Mouse (Mus musculus) limb, embryonic 12.5 days (tissue): ENCODE results near the gene Camk2d. TPM values are rescaled to one million over a fixed set of nuclear protein-coding genes. Genes with fewer than 3 reads are reported as not detected.

Experiments
- ATAC-seq: fragments of 200-750 bp; cut with Nextera tagmentation; 2 replicates; pipeline ENCODE4 v1.8.0; 2017; ENCODE audit warnings: low read depth, moderate TSS enrichment; ENCODE audit not compliant: insufficient number of reproducible peaks, insufficient read depth, low FRiP score, low TSS enrichment
- H3K27ac ChIP-seq: fragments of 300-500 bp; sonication (generic); 2 replicates; pipeline ENCODE4 v1.5.1; 2016; ENCODE audit warnings: mild to moderate bottlenecking, moderate library complexity
- H3K27me3 ChIP-seq: fragments of 300-500 bp; sonication (generic); 2 replicates; pipeline ENCODE4 v1.6.1; 2016; ENCODE audit warnings: mild to moderate bottlenecking, moderate library complexity
- H3K36me3 ChIP-seq: fragments of 300-500 bp; sonication (generic); 2 replicates; pipeline ENCODE4 v1.6.1; 2016; ENCODE audit warnings: mild to moderate bottlenecking, moderate library complexity
- H3K4me1 ChIP-seq: fragments of 300-500 bp; sonication (generic); replicated peaks from 2 replicates; pipeline ENCODE4 v1.6.1; 2016
- H3K4me2 ChIP-seq: fragments of 300-500 bp; sonication (generic); 2 replicates; pipeline ENCODE4 v1.6.1; 2016; ENCODE audit warnings: mild to moderate bottlenecking, moderate library complexity
- H3K4me3 ChIP-seq: fragments of 300-500 bp; sonication (generic); replicated peaks from 2 replicates; pipeline ENCODE4 v1.5.1; 2016; ENCODE audit warnings: mild to moderate bottlenecking
- H3K9ac ChIP-seq: fragments of 300-500 bp; sonication (generic); replicated peaks from 2 replicates; pipeline ENCODE4 v1.6.1; 2016; ENCODE audit warnings: mild to moderate bottlenecking, moderate library complexity
- H3K9me3 ChIP-seq: fragments of 300-500 bp; sonication (generic); 2 replicates; pipeline ENCODE4 v1.6.1; 2016; ENCODE audit warnings: mild to moderate bottlenecking, moderate library complexity
- WGBS: fragments of 180-500 bp; shearing (Covaris S2); methylation state at CpG from one replicate; pipeline ENCODE4 v1.1.7; 2016; 5-methylcytosine and 5-hydroxymethylcytosine counted together
- polyA plus RNA-seq: library from polyadenylated mRNA; unstranded; fragments of >200 nt; fragmentation: Nextera tagmentation; extraction: Ambion mirVana; gene quantifications from 2 replicates; pipeline ENCODE4 v1.2.1, GENCODE M21; 2016

Camk2d gene
- polyA plus RNA-seq, 1 experiment from 2014 or later, result 34.1 TPM

- peaks cover 21% of the 10 kb centered on the region for H3K4me1 ChIP-seq
- no peaks in the 10 kb centered on the region for H3K36me3 ChIP-seq
- no peak for ATAC-seq
- H3K27me3 ChIP-seq, result no peaks in the 10 kb centered on the region
- no peak overlapping the region for H3K9ac ChIP-seq
- H3K9me3 ChIP-seq, result no peaks in the 10 kb centered on the region; the same call in 1 of the 2 replicates
- H3K27ac ChIP-seq, result no peak overlapping the region
- WGBS, result 59% methylated on average over 4 of the region's 4 CpGs
- H3K4me3 ChIP-seq, result no peak overlapping the region
- no peak overlapping the region for H3K4me2 ChIP-seq
Observed at GRCm38 (mm10) chr3:126612748-126613509, 16.8 kb downstream of the Camk2d start.

- Histone ChIP-seq H3K36me3 (no peaks in the 10 kb centered on the region), H3K4me1 (peaks cover 21% of the 10 kb centered on the region), H3K4me3 (no peak overlapping the region), H3K27ac (no peak overlapping the region), H3K4me2 (no peak overlapping the region), H3K9ac (no peak overlapping the region), H3K9me3 (no peaks in the 10 kb centered on the region; the same call in 1 of the 2 replicates), H3K27me3 (no peaks in the 10 kb centered on the region)
- no peak for ATAC-seq
- 72% methylated on average over 11 of the region's 11 CpGs for WGBS
Observed at GRCm38 (mm10) chr3:126613510-126614128, 17.5 kb downstream of the Camk2d start.

DNA sequence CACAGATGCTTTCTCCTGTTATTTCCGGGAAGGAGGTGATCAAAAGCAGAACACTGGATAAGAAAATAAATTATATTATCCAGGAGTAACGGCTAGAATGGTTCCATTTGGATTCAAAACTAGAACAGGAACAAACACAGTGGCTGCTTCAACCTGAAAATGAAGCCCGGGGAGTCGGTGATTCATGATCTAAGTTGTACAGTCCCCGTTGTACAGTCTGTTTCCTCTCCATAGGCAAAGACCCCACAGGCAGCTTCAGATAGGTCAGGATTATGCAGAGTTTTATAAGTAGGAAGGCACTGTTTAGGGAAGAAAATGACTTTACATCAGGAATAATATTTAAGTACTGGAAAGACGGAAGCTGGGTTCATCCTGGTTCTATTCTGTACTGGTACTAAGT, 19.2 kb downstream of the Camk2d start:
- ATAC-seq, result no peak
- 50% methylated on average over 6 of the region's 6 CpGs for WGBS
- peaks cover 14% of the 10 kb centered on the region for H3K4me1 ChIP-seq

DNA sequence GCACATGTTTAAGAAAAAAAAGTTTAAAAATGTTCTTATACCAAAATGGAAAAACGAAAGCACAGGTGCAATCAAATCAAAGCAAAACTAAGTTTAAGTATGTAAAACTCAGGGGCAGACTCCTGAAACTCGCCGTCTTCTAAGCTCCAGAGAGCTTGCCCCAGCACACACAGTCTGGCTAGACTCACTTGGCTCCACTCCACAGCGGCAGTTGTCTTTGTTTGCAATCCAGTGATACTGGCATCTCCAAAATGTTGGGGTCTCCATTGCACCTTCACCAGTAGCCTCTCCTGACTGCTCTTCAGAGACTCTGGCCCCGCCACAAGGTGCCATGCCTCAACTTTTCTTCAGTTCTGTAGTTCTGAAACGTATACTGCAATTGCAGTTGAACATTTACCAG, 24.1 kb downstream of the Camk2d start:
- H3K27ac ChIP-seq, result no peak overlapping the region
- H3K9me3 ChIP-seq, result peaks cover 3% of the 10 kb centered on the region; the same call in 1 of the 2 replicates
- H3K4me2 ChIP-seq, result no peak overlapping the region
- H3K4me1 ChIP-seq, result peaks cover 3% of the 10 kb centered on the region; the same call in 1 of the 2 replicates
- WGBS, result 87% methylated on average over 6 of the region's 6 CpGs
- H3K4me3 ChIP-seq, result no peak overlapping the region
- no peak overlapping the region for H3K9ac ChIP-seq
- H3K36me3 ChIP-seq, result no peaks in the 10 kb centered on the region
- no peaks in the 10 kb centered on the region for H3K27me3 ChIP-seq
- no peak for ATAC-seq

More for the DNA sequence above, 19.2 kb downstream of the Camk2d start:
- Histone ChIP-seq H3K4me2 (no peak overlapping the region), H3K9ac (no peak overlapping the region), H3K27ac (no peak overlapping the region), H3K9me3 (no peaks in the 10 kb centered on the region; the same call in 1 of the 2 replicates), H3K27me3 (no peaks in the 10 kb centered on the region), H3K4me3 (no peak overlapping the region), H3K36me3 (no peaks in the 10 kb centered on the region)

GRCm38 (mm10) chr3:126622509-126622908, 26.4 kb downstream of the Camk2d start:
- ATAC-seq, result no peak
- Histone ChIP-seq H3K4me3 (no peak overlapping the region), H3K27ac (no peak overlapping the region), H3K9me3 (0 out of 2 replicates have a peak, but pooled peaks cover 3% of the 10 kb centered on the region), H3K36me3 (no peaks in the 10 kb centered on the region), H3K27me3 (no peaks in the 10 kb centered on the region), H3K9ac (no peak overlapping the region), H3K4me1 (no peaks in the 10 kb centered on the region), H3K4me2 (no peak overlapping the region)
- WGBS, result 98% methylated on average over 2 of the region's 2 CpGs

- 92% methylated on average over 11 of the region's 11 CpGs for WGBS
- Histone ChIP-seq H3K4me2 (no peak overlapping the region), H3K27me3 (no peaks in the 10 kb centered on the region), H3K4me3 (no peak overlapping the region), H3K9me3 (0 out of 2 replicates have a peak, but pooled peaks cover 3% of the 10 kb centered on the region), H3K27ac (no peak overlapping the region), H3K4me1 (no peaks in the 10 kb centered on the region), H3K9ac (no peak overlapping the region), H3K36me3 (no peaks in the 10 kb centered on the region)
- no peak for ATAC-seq
Observed at GRCm38 (mm10) chr3:126624994-126625763, 29.1 kb downstream of the Camk2d start.

GRCm38 (mm10) chr3:126625764-126626040, 29.6 kb downstream of the Camk2d start:
- Histone ChIP-seq H3K4me2 (no peak overlapping the region), H3K27me3 (no peaks in the 10 kb centered on the region), H3K27ac (no peak overlapping the region), H3K4me1 (no peaks in the 10 kb centered on the region), H3K36me3 (no peaks in the 10 kb centered on the region), H3K9ac (no peak overlapping the region), H3K4me3 (no peak overlapping the region), H3K9me3 (0 out of 2 replicates have a peak, but pooled peaks cover 3% of the 10 kb centered on the region)
- 89% methylated on average over 8 of the region's 8 CpGs for WGBS
- ATAC-seq, result no peak

DNA sequence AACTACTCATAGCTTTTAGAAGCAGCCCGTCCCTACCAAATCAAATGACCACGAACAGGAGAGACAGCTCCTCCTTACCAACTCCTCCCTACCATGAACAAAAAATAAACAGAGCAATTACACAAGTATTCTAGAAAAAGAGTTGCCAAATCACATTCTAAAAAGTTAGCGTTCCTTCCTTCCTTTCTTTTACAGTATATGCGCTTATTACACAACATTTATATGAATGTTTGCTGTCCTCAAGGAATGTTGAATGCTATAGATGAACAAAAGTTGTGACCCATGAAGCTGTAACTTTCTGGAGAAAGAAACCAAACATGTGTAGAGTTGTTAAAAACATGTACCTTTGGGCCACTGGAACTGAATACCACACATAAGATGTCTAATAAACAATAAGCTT, 31.9 kb downstream of the Camk2d start:
- no peaks in the 10 kb centered on the region for H3K27me3 ChIP-seq
- no peak overlapping the region for H3K27ac ChIP-seq
- H3K9me3 ChIP-seq, result 0 out of 2 replicates have a peak, but pooled peaks cover 3% of the 10 kb centered on the region
- H3K9ac ChIP-seq, result no peak overlapping the region
- ATAC-seq, result no peak
- 95% methylated on average over 4 of the region's 4 CpGs for WGBS
- no peak overlapping the region for H3K4me2 ChIP-seq
- no peaks in the 10 kb centered on the region for H3K36me3 ChIP-seq
- H3K4me3 ChIP-seq, result no peak overlapping the region
- no peaks in the 10 kb centered on the region for H3K4me1 ChIP-seq

DNA sequence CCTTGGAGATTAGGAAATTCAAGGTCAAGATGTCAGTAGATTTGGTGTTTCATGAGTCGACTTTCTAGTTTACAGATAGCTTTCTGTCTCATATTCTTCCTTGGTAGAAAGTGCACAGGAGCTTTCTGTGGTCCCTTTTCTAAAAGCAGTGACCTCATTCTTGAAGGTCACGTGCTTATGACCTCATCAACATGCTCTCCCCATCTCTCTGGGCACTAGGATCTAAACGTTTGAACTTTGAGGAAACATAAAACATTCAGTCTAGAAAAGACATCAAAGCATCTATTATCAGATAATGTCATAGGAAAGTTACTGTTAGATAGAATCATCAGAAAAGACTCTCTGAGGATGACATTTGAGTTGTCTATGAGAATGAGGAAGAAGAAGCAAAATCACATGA, 32.3 kb downstream of the Camk2d start:
- Histone ChIP-seq H3K9ac (no peak overlapping the region), H3K4me1 (no peaks in the 10 kb centered on the region), H3K27ac (no peak overlapping the region), H3K9me3 (0 out of 2 replicates have a peak, but pooled peaks cover under 1% of the 10 kb centered on the region), H3K4me2 (no peak overlapping the region), H3K4me3 (no peak overlapping the region), H3K36me3 (no peaks in the 10 kb centered on the region), H3K27me3 (no peaks in the 10 kb centered on the region)
- no peak for ATAC-seq
- WGBS, result 68% methylated on average over 3 of the region's 3 CpGs

DNA sequence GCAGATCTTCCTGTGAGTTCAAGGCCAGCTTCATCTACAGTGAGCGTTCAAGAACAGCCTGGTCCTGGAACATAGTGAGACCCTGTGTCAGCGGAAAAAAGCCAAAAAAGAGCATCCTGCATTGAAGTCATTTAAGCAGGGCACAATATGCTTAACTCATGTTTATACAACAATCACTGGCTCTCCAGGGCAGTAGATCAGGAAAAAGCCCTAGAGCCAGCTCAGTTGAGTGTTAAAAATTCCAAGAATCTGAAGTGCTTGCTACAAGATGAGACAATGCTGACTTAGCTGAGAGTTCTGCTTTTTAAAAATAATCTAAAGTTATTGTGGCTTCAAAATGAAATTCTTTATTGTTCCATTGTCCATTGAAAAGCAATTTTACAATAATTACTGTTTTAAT, 32.9 kb downstream of the Camk2d start:
- H3K27ac ChIP-seq, result no peak overlapping the region
- WGBS, result 96% methylated on average over 2 of the region's 2 CpGs
- no peak for ATAC-seq
- no peaks in the 10 kb centered on the region for H3K36me3 ChIP-seq
- H3K4me3 ChIP-seq, result no peak overlapping the region
- H3K9me3 ChIP-seq, result no peaks in the 10 kb centered on the region
- H3K27me3 ChIP-seq, result no peaks in the 10 kb centered on the region
- no peak overlapping the region for H3K9ac ChIP-seq
- H3K4me1 ChIP-seq, result no peaks in the 10 kb centered on the region
- no peak overlapping the region for H3K4me2 ChIP-seq

DNA sequence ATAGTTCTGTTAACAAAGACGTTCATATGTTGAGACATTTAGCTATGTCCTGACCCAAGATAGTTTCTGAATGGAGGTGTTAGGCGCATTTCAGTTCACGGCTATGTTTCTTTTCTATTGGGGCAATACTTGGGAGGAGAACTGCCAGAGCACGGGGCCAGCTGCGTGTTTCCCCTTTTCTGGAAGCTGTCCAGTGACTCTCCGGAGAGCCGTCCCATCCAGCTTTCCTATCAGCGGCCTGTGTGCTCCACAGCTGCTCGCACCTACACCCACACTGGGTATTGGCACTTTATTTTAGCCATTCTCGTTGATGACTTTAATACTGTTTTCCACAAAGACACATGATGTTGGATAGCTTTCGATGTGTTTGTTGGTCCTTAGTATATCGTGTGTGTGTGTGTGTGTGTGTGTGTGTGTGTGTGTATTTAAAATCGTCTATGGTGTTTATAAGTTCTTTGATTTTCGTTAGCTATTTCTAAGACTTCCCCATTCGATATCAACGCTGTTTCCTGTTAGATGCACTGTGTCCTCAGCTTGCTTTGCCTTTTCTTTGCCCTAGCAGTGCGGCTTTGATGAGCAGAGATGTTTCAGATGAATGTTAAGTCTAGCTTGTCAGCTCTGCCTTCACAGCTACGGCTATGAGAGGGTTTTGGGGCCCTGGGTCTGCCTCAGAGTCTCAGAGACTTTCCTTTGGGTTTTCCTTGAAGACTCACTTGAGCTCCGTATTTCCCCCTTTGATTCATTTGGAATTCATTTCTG, 34.2 kb downstream of the Camk2d start:
- H3K9ac ChIP-seq, result no peak overlapping the region
- no peak overlapping the region for H3K4me3 ChIP-seq
- no peak for ATAC-seq
- 87% methylated on average over 19 of the region's 19 CpGs for WGBS
- no peaks in the 10 kb centered on the region for H3K36me3 ChIP-seq
- no peaks in the 10 kb centered on the region for H3K4me1 ChIP-seq
- no peaks in the 10 kb centered on the region for H3K9me3 ChIP-seq
- H3K27me3 ChIP-seq, result no peaks in the 10 kb centered on the region
- no peak overlapping the region for H3K27ac ChIP-seq
- no peak overlapping the region for H3K4me2 ChIP-seq
